Mouse (Mus musculus): Measurements from ENCODE around the gene Hexim1.

Gene Hexim1

GRCm38 (mm10) chr11:103116008-103116818 lies at the start of gene Hexim1:
Hexim1 (plus strand) TSS chr11:103116231.
- peak; percentile 99 for DNase-seq (ENCODE audit: low spot score)

- DNase-seq (ENCODE audit: low spot score), result no peak
Measured at GRCm38 (mm10) chr11:103067051-103067361, 49.0 kb upstream of the Hexim1 start.

- DNase-seq (ENCODE audit: low spot score), result no peak
Measured at GRCm38 (mm10) chr11:103067457-103068001, 48.5 kb upstream of the Hexim1 start.

DNA sequence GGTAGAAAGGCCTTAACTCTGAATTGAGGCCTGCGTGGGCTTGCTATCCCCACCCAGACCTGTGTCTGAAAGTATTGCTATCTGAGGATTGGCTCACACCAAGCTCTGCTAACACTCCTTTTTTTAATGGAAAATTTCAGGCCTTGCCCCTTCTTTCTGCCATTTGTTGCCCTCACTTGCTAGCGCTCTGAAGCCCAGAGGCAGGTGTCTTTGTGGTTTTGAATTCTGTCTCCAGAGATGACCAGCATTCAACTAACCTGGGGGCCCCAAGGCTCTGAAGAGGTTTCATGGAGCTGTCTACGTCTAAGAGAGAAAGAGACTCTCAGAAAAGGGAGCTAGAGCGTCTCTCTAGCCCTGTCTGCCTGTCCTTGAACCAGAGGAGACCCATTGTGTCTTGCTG lies 47.8 kb upstream of the Hexim1 start:
- no peak for DNase-seq (ENCODE audit: low spot score)

DNA sequence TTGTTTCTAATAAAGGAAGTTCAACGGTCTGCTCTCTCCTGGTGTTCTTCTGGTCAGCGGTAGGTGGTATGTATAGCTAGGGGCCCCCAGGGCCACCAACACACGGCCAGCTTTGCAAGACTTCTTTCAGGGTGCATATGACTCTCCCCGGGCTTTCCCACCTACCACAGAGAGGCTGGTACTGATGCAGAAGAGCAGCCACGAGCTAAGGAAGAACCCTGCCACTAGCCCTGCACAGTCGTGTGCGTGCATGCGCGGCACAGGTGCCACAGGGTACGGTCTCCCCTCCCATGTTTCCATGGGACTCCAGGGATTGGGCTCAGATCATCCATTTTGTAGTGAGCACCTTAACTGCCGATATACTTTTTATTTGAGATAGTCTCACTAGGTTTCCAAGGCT lies 47.1 kb upstream of the Hexim1 start:
- no peak for DNase-seq (ENCODE audit: low spot score)

DNA sequence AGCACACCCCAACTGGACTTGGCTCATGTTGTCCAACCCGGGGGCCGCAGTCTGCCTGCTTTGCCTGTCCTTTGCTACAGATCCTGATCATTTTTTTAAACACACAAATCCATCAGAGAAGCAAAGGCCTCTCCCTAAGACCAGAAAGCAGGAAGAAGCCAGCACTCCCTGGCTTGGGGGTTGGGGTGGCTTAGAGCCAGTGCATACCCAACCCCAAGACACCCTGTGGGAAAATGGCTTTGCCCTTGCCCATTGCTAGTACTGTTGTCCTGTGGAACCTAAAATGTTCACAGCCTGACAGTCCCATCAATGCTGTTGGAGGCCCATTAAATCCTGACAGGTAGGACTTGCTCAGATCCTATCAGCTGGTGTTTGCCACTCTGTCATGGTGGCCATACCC lies 46.3 kb upstream of the Hexim1 start:
- DNase-seq (ENCODE audit: low spot score), result no peak

- no peak for DNase-seq (ENCODE audit: low spot score)
Measured at GRCm38 (mm10) chr11:103070322-103070880, 45.6 kb upstream of the Hexim1 start.

GRCm38 (mm10) chr11:103073671-103074070 lies 42.4 kb upstream of the Hexim1 start:
- no peak for DNase-seq (ENCODE audit: low spot score)

GRCm38 (mm10) chr11:103074121-103074650 lies 41.8 kb upstream of the Hexim1 start:
- no peak for DNase-seq (ENCODE audit: low spot score)

- DNase-seq (ENCODE audit: low spot score), result no peak
Measured at GRCm38 (mm10) chr11:103074796-103075323, 41.2 kb upstream of the Hexim1 start.

GRCm38 (mm10) chr11:103076010-103076409 lies 40.0 kb upstream of the Hexim1 start:
- no peak for DNase-seq (ENCODE audit: low spot score)

- DNase-seq (ENCODE audit: low spot score), result no peak
Measured at GRCm38 (mm10) chr11:103076581-103076980, 39.5 kb upstream of the Hexim1 start.

DNA sequence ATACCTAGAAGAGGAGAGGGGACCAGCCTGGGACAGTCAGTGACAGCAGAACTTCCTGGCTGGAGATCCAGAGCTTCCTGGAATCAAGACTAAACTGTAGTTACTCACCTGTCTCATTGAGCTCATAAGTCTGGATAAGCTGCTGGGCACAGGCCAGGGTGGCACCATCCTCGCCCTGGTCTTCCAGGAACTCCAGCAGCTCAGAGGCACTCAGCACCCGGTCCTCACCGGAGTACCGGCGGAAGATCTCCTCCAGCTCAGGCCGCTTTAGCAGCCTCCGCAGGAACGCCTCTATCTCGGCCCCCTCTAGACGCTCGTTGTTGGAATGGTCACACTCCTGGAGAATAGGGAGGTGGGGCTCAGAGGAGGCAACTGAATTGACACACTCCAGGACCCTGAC lies 37.9 kb upstream of the Hexim1 start:
- no peak for DNase-seq (ENCODE audit: low spot score)

GRCm38 (mm10) chr11:103080323-103081091 lies 35.5 kb upstream of the Hexim1 start:
- DNase-seq (ENCODE audit: low spot score), result no peak

- DNase-seq (ENCODE audit: low spot score), result no peak
Measured at GRCm38 (mm10) chr11:103081631-103082030, 34.4 kb upstream of the Hexim1 start.

DNA sequence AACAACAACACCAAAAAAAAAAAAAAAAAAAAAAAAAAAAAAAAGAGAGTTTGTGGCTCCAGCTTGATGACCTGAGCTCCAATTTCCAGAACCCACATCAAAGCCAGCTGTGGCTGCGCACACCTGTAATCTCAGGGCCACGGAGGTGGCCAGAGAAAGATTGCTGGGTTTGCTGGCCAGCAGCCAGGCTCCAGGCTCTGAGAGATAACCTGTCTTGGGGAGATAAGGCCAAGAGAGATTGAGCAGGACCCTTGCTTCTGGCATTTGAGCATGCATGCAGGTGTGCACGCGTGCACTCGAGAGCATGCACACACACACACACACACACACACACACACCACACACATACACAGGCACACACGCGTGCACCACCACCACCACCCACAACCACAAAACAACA lies 22.7 kb upstream of the Hexim1 start:
- no peak for DNase-seq (ENCODE audit: low spot score)

GRCm38 (mm10) chr11:103093862-103094833 lies 21.9 kb upstream of the Hexim1 start:
- no peak for DNase-seq (ENCODE audit: low spot score)

GRCm38 (mm10) chr11:103095107-103095670 lies 20.8 kb upstream of the Hexim1 start:
- DNase-seq (ENCODE audit: low spot score), result no peak

DNA sequence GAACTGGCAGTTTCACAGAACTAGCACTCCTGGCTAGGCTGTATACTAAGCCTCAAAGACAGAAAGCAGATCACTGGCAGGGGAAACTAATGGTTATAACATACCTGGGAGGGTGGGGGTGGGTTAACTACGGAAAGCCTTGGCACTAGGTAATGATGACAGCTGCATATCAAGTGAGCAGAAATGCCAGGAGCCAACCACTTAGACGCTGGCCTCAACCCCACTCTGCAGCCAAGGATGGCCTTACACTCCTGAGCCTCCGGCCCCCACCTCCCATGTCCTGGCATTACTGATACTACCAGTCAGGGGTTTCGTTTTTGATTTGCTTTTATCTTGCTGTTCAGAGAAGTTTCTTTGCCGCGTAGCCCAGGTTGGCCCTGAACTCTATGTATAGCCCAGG lies 20.2 kb upstream of the Hexim1 start:
- no peak for DNase-seq (ENCODE audit: low spot score)

DNA sequence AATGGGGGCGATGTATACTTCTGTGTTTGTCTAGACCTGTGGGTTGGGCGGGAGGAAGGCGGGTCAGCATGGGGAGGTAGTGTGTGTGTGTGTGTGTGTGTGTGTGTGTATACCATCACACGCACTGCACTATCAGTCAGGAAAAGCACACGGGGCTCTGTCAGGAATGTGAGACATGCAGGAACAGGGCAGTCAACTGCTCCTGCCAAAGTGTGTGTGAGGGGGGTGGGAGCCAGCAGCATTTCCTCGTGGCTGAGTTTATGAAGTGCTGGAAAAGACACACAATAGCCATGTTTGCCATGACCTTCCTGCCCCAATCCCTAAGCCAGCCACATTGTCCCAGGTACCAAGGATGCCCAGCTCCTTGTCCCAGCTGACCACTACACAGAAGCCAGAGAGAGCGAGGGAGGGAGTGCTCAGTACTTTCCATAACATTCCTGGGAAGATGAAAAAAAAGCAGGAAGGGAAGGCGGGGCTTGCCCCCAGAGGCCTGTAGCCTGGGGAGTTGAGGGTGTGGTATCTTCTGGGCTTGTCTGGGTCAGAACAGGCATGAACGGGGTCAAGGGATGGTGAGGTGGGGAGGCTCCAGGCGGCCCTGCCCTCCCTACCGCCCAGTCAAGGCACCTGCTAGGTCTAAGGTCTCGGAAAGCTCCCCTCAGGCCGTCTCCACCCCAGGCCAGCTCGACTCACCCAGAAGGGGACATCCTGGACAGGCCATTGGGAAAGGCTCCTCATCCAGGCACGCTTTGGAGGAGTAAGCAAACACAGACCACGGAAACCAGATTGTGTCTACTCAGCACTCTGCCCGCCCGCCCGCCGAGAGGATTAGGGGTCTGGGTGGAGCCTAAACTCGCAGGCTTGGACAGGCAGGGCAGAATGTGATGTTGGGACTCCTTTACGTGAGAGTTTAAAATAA lies 18.8 kb upstream of the Hexim1 start:
- DNase-seq (ENCODE audit: low spot score), result no peak

Data from layer of hippocampus, adult 9-10 months (tissue).